Comparison of ENCODE assay signal across 8 mouse cellular contexts in genomic region chr1:75480036-75480435, GRCm38 (mm10). TPM values are rescaled to one million over a fixed set of nuclear protein-coding genes. Genes with fewer than 3 reads are reported as not detected.
DNase-seq lines count a peak whose midpoint lies in the region; ATAC-seq lines count a peak whose summit lies in the region.

No protein-coding gene starts in this region.

- peaks cover 40% of the 10 kb centered on the region for H3K27me3 ChIP-seq in kidney, embryonic 14.5 days (ENCODE audit: control insufficient read depth, insufficient read depth, low read length)
- peaks cover 52% of the 10 kb centered on the region for H3K27me3 ChIP-seq in embryonic facial prominence, embryonic 13.5 days
- peaks cover 17% of the 10 kb centered on the region for H3K27me3 ChIP-seq in hindbrain, embryonic 15.5 days
- H3K27me3 ChIP-seq in midbrain, embryonic 16.5 days (ENCODE audit: control insufficient read depth, insufficient read depth, low read depth, low read length): peaks cover 7% of the 10 kb centered on the region

- peak overlapping the region; percentile 84 for H3K4me2 ChIP-seq in kidney, embryonic 14.5 days (replicated peaks; ENCODE audit: low read depth, low read length)
- H3K4me2 ChIP-seq in embryonic facial prominence, embryonic 13.5 days: peak overlapping the region; percentile 86
- H3K4me2 ChIP-seq in hindbrain, embryonic 15.5 days: peak overlapping the region; percentile 84
- H3K4me2 ChIP-seq in midbrain, embryonic 16.5 days (ENCODE audit: low read length): peak overlapping the region; percentile 80

- ATAC-seq in kidney, embryonic 14.5 days (ENCODE audit: low FRiP score, low TSS enrichment): no peak
- ATAC-seq in embryonic facial prominence, embryonic 13.5 days (ENCODE audit: insufficient number of reproducible peaks, insufficient read depth, low FRiP score, low TSS enrichment, low read depth): no peak
- ATAC-seq in hindbrain, embryonic 15.5 days (ENCODE audit: low FRiP score, low read depth): no peak
- ATAC-seq in midbrain, embryonic 16.5 days: peak; percentile 3; the same call in 1 of the 2 replicates
- ATAC-seq in activated CD4-positive, CD25-positive, alpha-beta regulatory T cell, adult 4 months: no peak

- H3K9me3 ChIP-seq in kidney, embryonic 14.5 days (ENCODE audit: control insufficient read depth, low read length): no peaks in the 10 kb centered on the region
- no peaks in the 10 kb centered on the region for H3K9me3 ChIP-seq in embryonic facial prominence, embryonic 13.5 days
- no peaks in the 10 kb centered on the region for H3K9me3 ChIP-seq in hindbrain, embryonic 15.5 days
- H3K9me3 ChIP-seq in midbrain, embryonic 16.5 days (replicated peaks; ENCODE audit: control insufficient read depth, low read length, poor library complexity, severe bottlenecking): no peaks in the 10 kb centered on the region

- no peak overlapping the region; the same call in 1 of the 2 replicates for H3K9ac ChIP-seq in kidney, embryonic 14.5 days (ENCODE audit: low read depth, low read length)
- H3K9ac ChIP-seq in embryonic facial prominence, embryonic 13.5 days: 0 out of 2 replicates have a peak overlapping the region, but pooled peaks have one; percentile 82
- peak overlapping the region; percentile 91 for H3K9ac ChIP-seq in hindbrain, embryonic 15.5 days
- peak overlapping the region; percentile 88 for H3K9ac ChIP-seq in midbrain, embryonic 16.5 days (ENCODE audit: low read depth, low read length)

- DNase-seq in kidney, postnatal 25 days: no peak
- DNase-seq in urinary bladder, postnatal 25 days (ENCODE audit: low spot score): no peak
- DNase-seq in right cerebral cortex, adult 2 months (ENCODE audit: low spot score in 2 of 2): no peak

- no peak overlapping the region for H3K27ac ChIP-seq in kidney, embryonic 14.5 days (ENCODE audit: low read depth, low read length)
- H3K27ac ChIP-seq in embryonic facial prominence, embryonic 13.5 days: no peak overlapping the region
- peak overlapping the region; percentile 92 for H3K27ac ChIP-seq in hindbrain, embryonic 15.5 days (replicated peaks)
- peak overlapping the region; percentile 80 for H3K27ac ChIP-seq in midbrain, embryonic 16.5 days (ENCODE audit: low read length)

- WGBS in kidney, embryonic 14.5 days: 14% methylated on average over 13 of the region's 13 CpGs
- 18% methylated on average over 13 of the region's 13 CpGs for WGBS in embryonic facial prominence, embryonic 13.5 days
- WGBS in hindbrain, embryonic 15.5 days: 11% methylated on average over 13 of the region's 13 CpGs
- WGBS in midbrain, embryonic 16.5 days: 10% methylated on average over 13 of the region's 13 CpGs

- peaks cover 18% of the 10 kb centered on the region for H3K36me3 ChIP-seq in kidney, embryonic 14.5 days (ENCODE audit: control insufficient read depth, insufficient read depth, low read length)
- H3K36me3 ChIP-seq in embryonic facial prominence, embryonic 13.5 days: peaks cover 18% of the 10 kb centered on the region
- H3K36me3 ChIP-seq in hindbrain, embryonic 15.5 days: peaks cover 23% of the 10 kb centered on the region
- H3K36me3 ChIP-seq in midbrain, embryonic 16.5 days (ENCODE audit: control insufficient read depth, insufficient read depth, low read length): peaks cover 33% of the 10 kb centered on the region

- H3K4me3 ChIP-seq in kidney, embryonic 14.5 days (ENCODE audit: low read length): peak overlapping the region; percentile 80
- H3K4me3 ChIP-seq in embryonic facial prominence, embryonic 13.5 days: peak overlapping the region; percentile 85
- H3K4me3 ChIP-seq in hindbrain, embryonic 15.5 days: peak overlapping the region; percentile 95
- H3K4me3 ChIP-seq in midbrain, embryonic 16.5 days (ENCODE audit: low read depth, low read length): peak overlapping the region; percentile 74

- peaks cover 14% of the 10 kb centered on the region for H3K4me1 ChIP-seq in kidney, embryonic 14.5 days (ENCODE audit: control insufficient read depth, insufficient read depth, low read length)
- peaks cover 25% of the 10 kb centered on the region for H3K4me1 ChIP-seq in embryonic facial prominence, embryonic 13.5 days
- H3K4me1 ChIP-seq in hindbrain, embryonic 15.5 days (replicated peaks): peaks cover 55% of the 10 kb centered on the region
- H3K4me1 ChIP-seq in midbrain, embryonic 16.5 days (ENCODE audit: control insufficient read depth, insufficient read depth, low read length): peaks cover 43% of the 10 kb centered on the region

RNA-seq across cellular contexts. Expression of gene Tmem198, which starts 0.7 kb away (rescaled TPM):
- 0.62 and 1.1 TPM in 2 replicates for polyA plus RNA-seq in kidney, embryonic 14.5 days (2014; fragmentation: Nextera tagmentation; extraction: Ambion mirVana)
- 1.1 and 1.5 TPM in 2 replicates for polyA plus RNA-seq in embryonic facial prominence, embryonic 13.5 days (2015; fragmentation: Nextera tagmentation; extraction: Ambion mirVana)
- 45.2 and 49.9 TPM in 2 replicates for polyA plus RNA-seq in hindbrain, embryonic 15.5 days (2015; fragmentation: Nextera tagmentation; extraction: Ambion mirVana)
- 52.0 and 56.7 TPM in 2 replicates for polyA plus RNA-seq in midbrain, embryonic 16.5 days (2015; fragmentation: Nextera tagmentation; extraction: Ambion mirVana)
- polyA plus RNA-seq in activated CD4-positive, CD25-positive, alpha-beta regulatory T cell, adult 4 months (2017; shearing (Covaris generic)): under 1 TPM in 1 of 2 experiments, not detected in 1; 0.40 TPM

RNA-seq across cellular contexts. Expression of gene Chpf, which starts 0.9 kb away (rescaled TPM):
- 37.1 and 41.4 TPM in 2 replicates for polyA plus RNA-seq in kidney, embryonic 14.5 days (2014; fragmentation: Nextera tagmentation; extraction: Ambion mirVana)
- 30.6 and 31.5 TPM in 2 replicates for polyA plus RNA-seq in embryonic facial prominence, embryonic 13.5 days (2015; fragmentation: Nextera tagmentation; extraction: Ambion mirVana)
- polyA plus RNA-seq in hindbrain, embryonic 15.5 days (2015; fragmentation: Nextera tagmentation; extraction: Ambion mirVana): 46.1 and 53.4 TPM in 2 replicates
- 34.8 and 37.5 TPM in 2 replicates for polyA plus RNA-seq in midbrain, embryonic 16.5 days (2015; fragmentation: Nextera tagmentation; extraction: Ambion mirVana)
- polyA plus RNA-seq in activated CD4-positive, CD25-positive, alpha-beta regulatory T cell, adult 4 months (2017; shearing (Covaris generic)): 1 to 10 TPM; 4.0 to 5.3 TPM

RNA-seq across cellular contexts. Expression of gene Obsl1, which starts 26.2 kb away (rescaled TPM):
- polyA plus RNA-seq in kidney, embryonic 14.5 days (2014; fragmentation: Nextera tagmentation; extraction: Ambion mirVana): 79.8 and 83.2 TPM in 2 replicates
- polyA plus RNA-seq in embryonic facial prominence, embryonic 13.5 days (2015; fragmentation: Nextera tagmentation; extraction: Ambion mirVana): 62.3 and 67.1 TPM in 2 replicates
- 28.1 and 34.9 TPM in 2 replicates for polyA plus RNA-seq in hindbrain, embryonic 15.5 days (2015; fragmentation: Nextera tagmentation; extraction: Ambion mirVana)
- 23.1 and 24.2 TPM in 2 replicates for polyA plus RNA-seq in midbrain, embryonic 16.5 days (2015; fragmentation: Nextera tagmentation; extraction: Ambion mirVana)
- not detected for polyA plus RNA-seq in activated CD4-positive, CD25-positive, alpha-beta regulatory T cell, adult 4 months (2017; shearing (Covaris generic))

RNA-seq across cellular contexts. Expression of gene Inha, which starts 26.8 kb away (rescaled TPM):
- 2.7 and 3.0 TPM in 2 replicates for polyA plus RNA-seq in kidney, embryonic 14.5 days (2014; fragmentation: Nextera tagmentation; extraction: Ambion mirVana)
- 12.3 and 13.2 TPM in 2 replicates for polyA plus RNA-seq in embryonic facial prominence, embryonic 13.5 days (2015; fragmentation: Nextera tagmentation; extraction: Ambion mirVana)
- polyA plus RNA-seq in hindbrain, embryonic 15.5 days (2015; fragmentation: Nextera tagmentation; extraction: Ambion mirVana): 17.4 and 22.4 TPM in 2 replicates
- polyA plus RNA-seq in midbrain, embryonic 16.5 days (2015; fragmentation: Nextera tagmentation; extraction: Ambion mirVana): 19.7 and 21.2 TPM in 2 replicates
- not detected for polyA plus RNA-seq in activated CD4-positive, CD25-positive, alpha-beta regulatory T cell, adult 4 months (2017; shearing (Covaris generic))

RNA-seq across cellular contexts. Expression of gene Asic4, which starts 29.8 kb away (rescaled TPM):
- polyA plus RNA-seq in kidney, embryonic 14.5 days (2014; fragmentation: Nextera tagmentation; extraction: Ambion mirVana): 0.32 and 0.41 TPM in 2 replicates
- 0.30 and 0.45 TPM in 2 replicates for polyA plus RNA-seq in embryonic facial prominence, embryonic 13.5 days (2015; fragmentation: Nextera tagmentation; extraction: Ambion mirVana)
- 21.2 and 22.8 TPM in 2 replicates for polyA plus RNA-seq in hindbrain, embryonic 15.5 days (2015; fragmentation: Nextera tagmentation; extraction: Ambion mirVana)
- polyA plus RNA-seq in midbrain, embryonic 16.5 days (2015; fragmentation: Nextera tagmentation; extraction: Ambion mirVana): 45.4 and 54.8 TPM in 2 replicates
- not detected for polyA plus RNA-seq in activated CD4-positive, CD25-positive, alpha-beta regulatory T cell, adult 4 months (2017; shearing (Covaris generic))

Comparison
In these comparisons a context has a peak if more than half of its experiments do, and no peak if none do; other contexts are left out.
1. H3K27ac ChIP-seq: peak in hindbrain, embryonic 15.5 days (single experiment) and midbrain, embryonic 16.5 days (single experiment); none in kidney, embryonic 14.5 days (single experiment) and embryonic facial prominence, embryonic 13.5 days (single experiment).
2. RNA of gene Tmem198, which starts 0.7 kb away (polyA plus RNA-seq): 52.0 to 56.7 TPM in midbrain, embryonic 16.5 days and 45.2 to 49.9 TPM in hindbrain, embryonic 15.5 days; 1.1 to 1.5 TPM in embryonic facial prominence, embryonic 13.5 days, 0.62 to 1.1 TPM in kidney, embryonic 14.5 days and 0.40 TPM in activated CD4-positive, CD25-positive, alpha-beta regulatory T cell, adult 4 months; every median in the first group is over 10 times any median in the second.
3. RNA of gene Obsl1, which starts 26.2 kb away (polyA plus RNA-seq): 79.8 to 83.2 TPM in kidney, embryonic 14.5 days, 62.3 to 67.1 TPM in embryonic facial prominence, embryonic 13.5 days, 28.1 to 34.9 TPM in hindbrain, embryonic 15.5 days and 23.1 to 24.2 TPM in midbrain, embryonic 16.5 days; not detected in activated CD4-positive, CD25-positive, alpha-beta regulatory T cell, adult 4 months; every median in the first group is over 10 times any median in the second.
4. Peak in every context shown above with its lines, with median percentiles within 50 percentile points of each other: H3K4me2 ChIP-seq and H3K4me3 ChIP-seq.